Mouse (Mus musculus) stomach, postnatal 0 days (tissue): ENCODE measurements around the gene Mc3r.

Experiments
- CTCF ChIP-seq: IDR thresholded peaks from 2 replicates; pipeline ENCODE4 v1.5.1; 2016; ENCODE audit warnings: antibody characterized with exemption, low read depth, mild to moderate bottlenecking, moderate library complexity
- EP300 ChIP-seq: optimal IDR thresholded peaks from 2 replicates; pipeline ENCODE3; 2016; ENCODE audit warnings: antibody characterized with exemption

- no peak for TF ChIP-seq CTCF
- TF ChIP-seq EP300, result no peak
These were observed 44.5 kb downstream of the Mc3r start for GRCm38 (mm10) chr2:172292525-172293405.
